Mouse (Mus musculus): ENCODE data around the gene Tspan14.

The Tspan14 gene

DNA sequence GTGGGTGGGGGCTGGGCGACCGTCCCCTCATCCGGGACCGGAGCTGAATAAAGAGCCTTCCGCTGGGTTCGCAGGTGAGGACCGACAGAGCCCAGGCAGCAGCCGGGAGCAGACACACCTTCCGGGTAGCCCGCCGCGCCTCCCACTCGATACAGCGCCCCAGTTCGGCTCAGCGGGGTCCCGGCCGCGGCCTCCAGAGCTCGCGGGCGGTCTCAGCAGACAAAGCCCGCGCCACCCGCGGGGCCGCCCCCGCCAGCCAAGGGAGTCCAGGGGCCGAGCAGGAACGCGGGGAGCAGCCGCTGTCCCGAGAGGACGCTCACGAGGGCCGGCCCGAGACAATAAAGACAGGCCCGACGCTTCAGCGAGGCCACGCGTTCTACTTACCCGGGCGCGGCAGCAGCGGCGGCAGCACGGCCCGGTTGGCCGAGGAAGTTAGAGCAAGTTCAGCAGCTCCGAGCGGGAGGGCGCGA lies at the start of gene Tspan14:
Tspan14 (minus strand) TSS at position 416 of the 470 bp plus-strand sequence.
- Histone ChIP-seq H3K27me3 (ENCODE audit: insufficient read depth, low read length) (no peaks in the 10 kb centered on the region), H3K9me3 (ENCODE audit: low read length) (no peaks in the 10 kb centered on the region), H3K36me3 (ENCODE audit: insufficient read depth, low read length) (no peaks in the 10 kb centered on the region), H3K4me3 (replicated peaks; ENCODE audit: low read length) (peak within 1 kb of the TSS; percentile 98), H3K4me1 (replicated peaks; ENCODE audit: low read depth, low read length) (peaks cover 72% of the 10 kb centered on the region)
- TF ChIP-seq POU5F1 (IDR thresholded peaks at IDR 0.05; ENCODE audit: borderline replicate concordance, low read length) (no peak), NANOG (IDR thresholded peaks at IDR 0.05; ENCODE audit: borderline replicate concordance, low read length) (no peak), CTCF (conservative IDR thresholded peaks at IDR 0.05; ENCODE audit: low read length) (no peak)

- TF ChIP-seq NANOG (IDR thresholded peaks at IDR 0.05; ENCODE audit: borderline replicate concordance, low read length) (no peak), CTCF (conservative IDR thresholded peaks at IDR 0.05; ENCODE audit: low read length) (no peak), POU5F1 (IDR thresholded peaks at IDR 0.05; ENCODE audit: borderline replicate concordance, low read length) (no peak)
- Histone ChIP-seq H3K4me3 (replicated peaks; ENCODE audit: low read length) (no peak overlapping the region), H3K9me3 (ENCODE audit: low read length) (no peaks in the 10 kb centered on the region), H3K27me3 (ENCODE audit: insufficient read depth, low read length) (peaks cover 74% of the 10 kb centered on the region), H3K4me1 (replicated peaks; ENCODE audit: low read depth, low read length) (peaks cover 14% of the 10 kb centered on the region), H3K36me3 (ENCODE audit: insufficient read depth, low read length) (no peaks in the 10 kb centered on the region)
Measured at GRCm38 (mm10) chr14:41014701-41015240, 48.2 kb upstream of the Tspan14 start.

DNA sequence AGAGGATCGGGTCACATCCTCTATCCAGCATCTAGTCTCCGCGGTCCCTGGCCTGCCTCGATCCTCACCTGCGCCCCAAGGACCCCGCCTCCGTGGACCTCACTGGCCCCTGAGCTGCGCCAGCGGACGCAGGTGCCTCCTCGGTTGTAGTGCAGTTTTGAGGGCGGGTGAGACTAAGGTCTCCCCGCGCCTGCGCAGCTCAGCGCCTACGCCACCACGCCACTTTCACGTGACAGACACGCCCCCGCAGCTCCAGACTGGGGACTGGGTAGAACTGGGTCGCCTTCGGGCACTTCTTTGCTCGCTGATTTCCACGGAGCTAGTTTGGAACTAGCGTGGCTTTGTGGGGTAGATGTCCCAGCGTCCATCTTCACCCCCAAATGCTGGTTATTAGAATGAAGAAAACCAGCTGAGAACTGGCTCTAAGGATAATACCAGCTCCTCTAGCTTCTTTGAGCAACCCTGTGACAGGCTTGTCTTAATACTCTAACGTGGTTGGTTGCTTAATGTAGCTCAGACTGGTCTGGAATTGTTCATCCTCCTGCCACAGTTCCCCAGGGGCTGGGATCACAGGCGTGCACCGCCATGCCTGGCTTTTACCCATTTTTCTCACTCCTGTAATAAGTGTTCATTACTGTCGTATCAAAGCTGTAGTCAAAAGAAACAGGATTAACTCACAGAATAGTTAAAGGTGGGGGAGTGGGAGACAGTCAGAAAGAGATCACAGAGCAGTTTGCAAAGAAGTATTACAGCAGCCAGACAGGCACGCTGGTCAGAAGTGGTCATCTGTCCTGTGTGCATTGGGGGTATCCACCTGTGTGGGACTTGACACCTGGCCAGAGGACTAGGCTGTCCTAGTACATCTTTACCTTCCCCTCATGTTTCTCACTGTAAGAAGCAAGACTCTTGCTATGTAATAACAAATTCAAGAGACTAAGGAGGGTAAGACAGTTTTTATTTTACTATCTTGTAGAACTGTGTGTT lies 47.3 kb upstream of the Tspan14 start, which contains the start of gene Fam213a:
Fam213a (minus strand) TSS at position 159 of the 984 bp plus-strand sequence.
- Histone ChIP-seq H3K27me3 (ENCODE audit: insufficient read depth, low read length) (peaks cover 77% of the 10 kb centered on the region), H3K9me3 (ENCODE audit: low read length) (no peaks in the 10 kb centered on the region), H3K36me3 (ENCODE audit: insufficient read depth, low read length) (no peaks in the 10 kb centered on the region), H3K4me3 (replicated peaks; ENCODE audit: low read length) (peak within 1 kb of the TSS; percentile 76), H3K4me1 (replicated peaks; ENCODE audit: low read depth, low read length) (peaks cover 14% of the 10 kb centered on the region)
- TF ChIP-seq NANOG (IDR thresholded peaks at IDR 0.05; ENCODE audit: borderline replicate concordance, low read length) = no peak
- TF ChIP-seq CTCF (conservative IDR thresholded peaks at IDR 0.05; ENCODE audit: low read length) = no peak

DNA sequence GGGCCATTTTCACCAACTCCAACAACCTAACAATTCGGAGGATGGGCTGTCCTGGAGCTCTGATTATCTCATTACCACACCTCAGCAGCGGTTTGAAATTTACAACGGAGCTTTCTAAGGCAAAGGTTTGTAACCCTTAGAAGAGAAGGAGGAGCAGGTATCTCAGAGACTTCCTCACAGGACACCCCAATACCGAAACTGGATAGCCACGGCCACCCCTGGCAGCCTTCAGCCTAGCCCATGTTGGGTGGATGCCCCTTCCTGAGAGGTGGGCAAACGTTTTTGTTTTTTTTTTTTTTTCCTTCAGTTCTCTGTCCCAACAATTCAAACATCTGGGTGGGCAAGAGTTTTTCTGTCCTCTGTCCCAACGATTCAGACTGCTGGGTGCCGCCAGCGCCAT lies 46.5 kb upstream of the Tspan14 start:
- H3K9me3 ChIP-seq (ENCODE audit: low read length) = no peaks in the 10 kb centered on the region
- TF ChIP-seq CTCF (conservative IDR thresholded peaks at IDR 0.05; ENCODE audit: low read length) = no peak
- no peak for TF ChIP-seq POU5F1 (IDR thresholded peaks at IDR 0.05; ENCODE audit: borderline replicate concordance, low read length)
- TF ChIP-seq NANOG (IDR thresholded peaks at IDR 0.05; ENCODE audit: borderline replicate concordance, low read length) = no peak
- peaks cover 81% of the 10 kb centered on the region for H3K27me3 ChIP-seq (ENCODE audit: insufficient read depth, low read length)

GRCm38 (mm10) chr14:41011916-41012315 lies 45.3 kb upstream of the Tspan14 start:
- peaks cover 14% of the 10 kb centered on the region for H3K4me1 ChIP-seq (replicated peaks; ENCODE audit: low read depth, low read length)
- no peak for TF ChIP-seq NANOG (IDR thresholded peaks at IDR 0.05; ENCODE audit: borderline replicate concordance, low read length)
- H3K27me3 ChIP-seq (ENCODE audit: insufficient read depth, low read length) = peaks cover 82% of the 10 kb centered on the region
- H3K36me3 ChIP-seq (ENCODE audit: insufficient read depth, low read length) = no peaks in the 10 kb centered on the region
- H3K9me3 ChIP-seq (ENCODE audit: low read length) = no peaks in the 10 kb centered on the region
- no peak overlapping the region for H3K4me3 ChIP-seq (replicated peaks; ENCODE audit: low read length)

More for the DNA sequence above, 46.5 kb upstream of the Tspan14 start:
- no peaks in the 10 kb centered on the region for H3K36me3 ChIP-seq (ENCODE audit: insufficient read depth, low read length)
- peak overlapping the region; percentile 76 for H3K4me3 ChIP-seq (replicated peaks; ENCODE audit: low read length)
- H3K4me1 ChIP-seq (replicated peaks; ENCODE audit: low read depth, low read length) = peaks cover 14% of the 10 kb centered on the region

GRCm38 (mm10) chr14:41008138-41008537 lies 41.5 kb upstream of the Tspan14 start:
- H3K9me3 ChIP-seq (ENCODE audit: low read length) = no peaks in the 10 kb centered on the region
- H3K36me3 ChIP-seq (ENCODE audit: insufficient read depth, low read length) = no peaks in the 10 kb centered on the region
- H3K4me3 ChIP-seq (replicated peaks; ENCODE audit: low read length) = no peak overlapping the region
- no peak for TF ChIP-seq POU5F1 (IDR thresholded peaks at IDR 0.05; ENCODE audit: borderline replicate concordance, low read length)
- TF ChIP-seq NANOG (IDR thresholded peaks at IDR 0.05; ENCODE audit: borderline replicate concordance, low read length) = no peak
- TF ChIP-seq CTCF (conservative IDR thresholded peaks at IDR 0.05; ENCODE audit: low read length) = no peak
- H3K4me1 ChIP-seq (replicated peaks; ENCODE audit: low read depth, low read length) = peaks cover 13% of the 10 kb centered on the region
- H3K27me3 ChIP-seq (ENCODE audit: insufficient read depth, low read length) = peaks cover 70% of the 10 kb centered on the region

DNA sequence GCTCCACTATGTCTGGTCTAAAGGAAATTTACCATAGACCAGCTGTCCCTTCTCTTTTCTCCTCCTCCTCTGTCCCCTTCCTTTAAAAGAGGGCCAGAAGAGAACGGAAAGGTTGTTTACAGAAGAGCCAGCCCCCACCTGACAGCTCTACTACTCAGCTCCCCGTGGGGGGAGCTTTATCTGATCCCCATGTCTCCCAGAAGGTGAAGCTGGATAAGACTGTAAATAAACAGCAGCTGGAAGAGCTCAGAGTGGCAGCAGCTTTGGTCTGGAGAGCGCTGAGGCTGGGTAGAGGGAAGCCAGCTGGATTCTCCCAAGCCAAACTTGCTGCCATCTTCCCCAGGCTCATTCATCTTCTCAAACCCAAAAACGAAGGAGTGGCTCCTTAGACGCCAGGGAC lies 41.0 kb upstream of the Tspan14 start:
- TF ChIP-seq NANOG (IDR thresholded peaks at IDR 0.05; ENCODE audit: borderline replicate concordance, low read length) (no peak), POU5F1 (IDR thresholded peaks at IDR 0.05; ENCODE audit: borderline replicate concordance, low read length) (no peak), CTCF (conservative IDR thresholded peaks at IDR 0.05; ENCODE audit: low read length) (no peak)
- Histone ChIP-seq H3K4me1 (replicated peaks; ENCODE audit: low read depth, low read length) (peaks cover 10% of the 10 kb centered on the region), H3K4me3 (replicated peaks; ENCODE audit: low read length) (no peak overlapping the region), H3K27me3 (ENCODE audit: insufficient read depth, low read length) (peaks cover 65% of the 10 kb centered on the region), H3K9me3 (ENCODE audit: low read length) (no peaks in the 10 kb centered on the region), H3K36me3 (ENCODE audit: insufficient read depth, low read length) (no peaks in the 10 kb centered on the region)

DNA sequence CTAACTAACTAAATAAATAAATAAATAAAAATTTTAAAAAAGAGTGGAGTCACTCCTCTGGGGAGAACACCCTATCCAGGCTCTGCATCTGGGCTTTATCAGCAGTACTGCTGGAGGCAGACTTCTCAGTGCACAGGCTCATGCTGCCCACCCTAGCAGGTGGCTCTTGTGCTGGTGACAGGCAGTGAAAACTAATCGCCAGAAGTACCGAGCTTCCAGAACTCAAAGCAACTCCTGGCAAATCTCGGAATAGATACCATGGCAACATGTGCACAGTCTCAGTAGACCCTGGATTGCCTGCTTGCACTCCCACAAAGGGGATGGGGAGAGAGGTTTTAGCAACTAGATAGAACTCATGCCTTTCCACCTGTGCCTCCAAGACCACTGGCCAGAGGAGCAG lies 40.3 kb upstream of the Tspan14 start:
- no peaks in the 10 kb centered on the region for H3K36me3 ChIP-seq (ENCODE audit: insufficient read depth, low read length)
- H3K4me1 ChIP-seq (replicated peaks; ENCODE audit: low read depth, low read length) = peaks cover 10% of the 10 kb centered on the region
- no peak overlapping the region for H3K4me3 ChIP-seq (replicated peaks; ENCODE audit: low read length)
- no peaks in the 10 kb centered on the region for H3K9me3 ChIP-seq (ENCODE audit: low read length)
- TF ChIP-seq POU5F1 (IDR thresholded peaks at IDR 0.05; ENCODE audit: borderline replicate concordance, low read length) = no peak
- TF ChIP-seq CTCF (conservative IDR thresholded peaks at IDR 0.05; ENCODE audit: low read length) = no peak
- no peak for TF ChIP-seq NANOG (IDR thresholded peaks at IDR 0.05; ENCODE audit: borderline replicate concordance, low read length)
- H3K27me3 ChIP-seq (ENCODE audit: insufficient read depth, low read length) = peaks cover 64% of the 10 kb centered on the region
